Mouse (Mus musculus): ENCODE results near the gene Olfr545. TPM values are rescaled to one million over a fixed set of nuclear protein-coding genes. Genes with fewer than 3 reads are reported as not detected.

The Olfr545 gene
- polyA plus RNA-seq, 1 experiment from 2014 or later = 0.16 TPM

DNA sequence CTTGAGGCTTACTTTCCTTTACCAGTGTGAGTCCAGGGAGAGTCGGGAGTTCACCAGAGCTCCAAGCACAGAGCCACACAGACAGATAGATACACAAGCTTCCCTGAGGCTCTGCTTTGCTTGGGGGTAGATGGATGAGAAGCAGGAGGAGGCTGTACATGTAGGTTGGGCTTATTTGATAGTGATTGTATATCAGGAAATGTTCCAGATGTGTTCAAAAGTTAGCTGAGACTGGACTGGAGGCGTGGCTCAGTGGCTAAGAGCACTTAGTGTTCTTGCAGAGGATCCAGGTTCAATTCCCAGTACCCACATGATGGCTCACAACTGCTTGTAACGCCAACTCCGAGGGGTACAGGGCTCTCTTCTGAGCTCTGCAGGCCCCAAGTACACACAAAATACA is 20.9 kb downstream of the Olfr545 start:
- WGBS = 86% methylated on average over 4 of the region's 4 CpGs
- Histone ChIP-seq H3K27me3 (no peaks in the 10 kb centered on the region), H3K9ac (no peak overlapping the region), H3K36me3 (no peaks in the 10 kb centered on the region), H3K4me3 (replicated peaks) (no peak overlapping the region), H3K4me1 (peaks cover 4% of the 10 kb centered on the region; the same call in 1 of the 2 replicates), H3K27ac (no peak overlapping the region), H3K9me3 (replicated peaks) (no peaks in the 10 kb centered on the region), H3K4me2 (no peak overlapping the region)
- no peak for ATAC-seq (replicated peaks; ENCODE audit: low FRiP score)

DNA sequence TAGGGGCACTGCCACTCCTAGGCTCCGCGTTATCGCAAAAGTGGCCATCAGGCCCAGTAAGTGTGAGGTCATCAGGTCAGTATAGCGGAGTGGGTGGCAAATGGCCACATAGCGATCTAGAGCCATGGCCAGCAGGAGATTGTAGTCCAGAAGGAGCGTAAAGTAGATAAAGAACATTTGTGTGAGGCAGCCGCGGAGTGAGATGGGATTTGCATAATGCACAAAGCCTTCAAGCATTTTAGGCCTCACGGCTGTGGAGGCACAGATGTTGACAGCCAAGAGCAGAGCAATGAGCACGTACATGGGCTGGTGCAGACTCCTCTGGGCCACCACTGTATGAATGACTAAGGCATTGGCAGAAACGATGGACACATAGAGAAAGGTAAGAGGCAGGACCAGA is 22.0 kb downstream of the Olfr545 start:
- Histone ChIP-seq H3K27ac (no peak overlapping the region), H3K9ac (no peak overlapping the region), H3K4me2 (no peak overlapping the region), H3K4me1 (peaks cover 4% of the 10 kb centered on the region; the same call in 1 of the 2 replicates), H3K27me3 (no peaks in the 10 kb centered on the region), H3K4me3 (replicated peaks) (no peak overlapping the region), H3K9me3 (replicated peaks) (no peaks in the 10 kb centered on the region), H3K36me3 (no peaks in the 10 kb centered on the region)
- WGBS = 89% methylated on average over 11 of the region's 11 CpGs
- ATAC-seq (replicated peaks; ENCODE audit: low FRiP score) = no peak

GRCm38 (mm10) chr7:102476601-102477000 is 22.8 kb downstream of the Olfr545 start:
- H3K27ac ChIP-seq = no peak overlapping the region
- no peak overlapping the region for H3K4me3 ChIP-seq (replicated peaks)
- peaks cover 4% of the 10 kb centered on the region; the same call in 1 of the 2 replicates for H3K4me1 ChIP-seq
- 94% methylated on average over 5 of the region's 5 CpGs for WGBS
- no peaks in the 10 kb centered on the region for H3K9me3 ChIP-seq (replicated peaks)
- H3K9ac ChIP-seq = no peak overlapping the region
- no peak overlapping the region for H3K4me2 ChIP-seq
- no peak for ATAC-seq (replicated peaks; ENCODE audit: low FRiP score)
- no peaks in the 10 kb centered on the region for H3K36me3 ChIP-seq
- no peaks in the 10 kb centered on the region for H3K27me3 ChIP-seq

DNA sequence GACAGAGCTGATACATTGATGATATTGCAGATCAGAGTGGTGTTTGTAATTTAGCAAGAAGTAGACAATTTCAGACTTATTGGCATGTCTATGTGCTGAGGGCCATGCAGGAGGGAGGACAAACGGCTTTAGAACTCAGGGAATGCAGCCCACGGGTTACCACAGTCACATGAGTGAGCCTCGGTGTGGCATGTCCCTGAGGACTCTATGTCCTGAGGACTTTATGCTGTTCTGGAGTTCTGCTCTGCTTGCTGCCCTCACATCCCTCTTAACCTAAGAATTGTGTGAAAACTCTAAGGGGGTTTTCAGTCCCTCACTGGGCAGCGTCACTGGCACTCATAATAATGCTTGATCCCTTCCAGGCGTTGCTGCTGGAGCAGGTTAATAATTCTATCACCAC is 26.7 kb downstream of the Olfr545 start:
- Histone ChIP-seq H3K9me3 (replicated peaks) (no peaks in the 10 kb centered on the region), H3K36me3 (peaks cover 27% of the 10 kb centered on the region), H3K27ac (no peak overlapping the region), H3K4me3 (replicated peaks) (no peak overlapping the region), H3K4me2 (no peak overlapping the region), H3K9ac (no peak overlapping the region), H3K27me3 (no peaks in the 10 kb centered on the region), H3K4me1 (no peaks in the 10 kb centered on the region)
- 49% methylated on average over 5 of the region's 5 CpGs for WGBS
- ATAC-seq (replicated peaks; ENCODE audit: low FRiP score) = no peak

GRCm38 (mm10) chr7:102467566-102467965 is 31.8 kb downstream of the Olfr545 start:
- peaks cover 77% of the 10 kb centered on the region for H3K36me3 ChIP-seq
- ATAC-seq (replicated peaks; ENCODE audit: low FRiP score) = no peak
- 92% methylated on average over 8 of the region's 8 CpGs for WGBS
- no peak overlapping the region for H3K9ac ChIP-seq
- no peaks in the 10 kb centered on the region for H3K9me3 ChIP-seq (replicated peaks)
- H3K27me3 ChIP-seq = no peaks in the 10 kb centered on the region
- H3K4me1 ChIP-seq = no peaks in the 10 kb centered on the region
- H3K4me2 ChIP-seq = no peak overlapping the region
- no peak overlapping the region for H3K4me3 ChIP-seq (replicated peaks)
- no peak overlapping the region for H3K27ac ChIP-seq

- H3K4me2 ChIP-seq = no peak overlapping the region
- WGBS = 84% methylated on average over 5 of the region's 5 CpGs
- H3K27ac ChIP-seq = no peak overlapping the region
- no peak overlapping the region for H3K9ac ChIP-seq
- no peaks in the 10 kb centered on the region for H3K4me1 ChIP-seq
- H3K27me3 ChIP-seq = no peaks in the 10 kb centered on the region
- no peaks in the 10 kb centered on the region for H3K9me3 ChIP-seq (replicated peaks)
- H3K4me3 ChIP-seq (replicated peaks) = no peak overlapping the region
- ATAC-seq (replicated peaks; ENCODE audit: low FRiP score) = no peak
- peaks cover 93% of the 10 kb centered on the region for H3K36me3 ChIP-seq
These were observed 40.6 kb downstream of the Olfr545 start for GRCm38 (mm10) chr7:102458618-102459380.

GRCm38 (mm10) chr7:102446438-102446837 is 52.9 kb downstream of the Olfr545 start:
- no peak overlapping the region for H3K4me3 ChIP-seq (replicated peaks)
- H3K9ac ChIP-seq = no peak overlapping the region
- H3K4me1 ChIP-seq = peaks cover 20% of the 10 kb centered on the region
- H3K27ac ChIP-seq = no peak overlapping the region
- H3K4me2 ChIP-seq = no peak overlapping the region
- no peak for ATAC-seq (replicated peaks; ENCODE audit: low FRiP score)
- H3K36me3 ChIP-seq = peaks cover 64% of the 10 kb centered on the region
- no peaks in the 10 kb centered on the region for H3K9me3 ChIP-seq (replicated peaks)
- no peaks in the 10 kb centered on the region for H3K27me3 ChIP-seq
- WGBS = 66% methylated on average over 9 of the region's 9 CpGs

DNA sequence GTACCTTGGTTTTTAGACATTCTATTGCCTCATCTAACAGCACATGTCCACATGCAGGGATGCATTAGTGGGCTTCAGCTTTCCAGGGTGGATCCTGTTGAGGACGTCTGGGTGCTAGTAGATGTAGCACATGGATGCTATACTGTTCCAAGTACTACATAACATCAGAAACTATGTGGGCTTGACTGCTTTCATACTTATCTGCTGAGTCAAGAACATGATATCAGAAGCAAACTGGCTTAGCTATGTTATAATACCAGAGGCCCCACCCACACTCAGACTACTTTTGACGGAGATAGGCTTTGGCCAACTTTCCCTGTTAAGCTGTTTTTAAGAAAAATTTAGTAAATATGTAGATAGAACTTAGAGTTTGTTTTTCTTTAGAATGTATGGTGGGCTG is 55.1 kb downstream of the Olfr545 start:
- ATAC-seq (replicated peaks; ENCODE audit: low FRiP score) = no peak
- H3K9me3 ChIP-seq (replicated peaks) = no peaks in the 10 kb centered on the region
- H3K27me3 ChIP-seq = 0 out of 2 replicates have a peak, but pooled peaks cover 3% of the 10 kb centered on the region
- no peak overlapping the region for H3K27ac ChIP-seq
- H3K36me3 ChIP-seq = peaks cover 44% of the 10 kb centered on the region
- peaks cover 20% of the 10 kb centered on the region for H3K4me1 ChIP-seq
- no peak overlapping the region for H3K4me3 ChIP-seq (replicated peaks)
- 76% methylated on average over 2 of the region's 2 CpGs for WGBS
- H3K9ac ChIP-seq = no peak overlapping the region
- peak overlapping the region; percentile 1; the same call in 1 of the 2 replicates for H3K4me2 ChIP-seq

DNA sequence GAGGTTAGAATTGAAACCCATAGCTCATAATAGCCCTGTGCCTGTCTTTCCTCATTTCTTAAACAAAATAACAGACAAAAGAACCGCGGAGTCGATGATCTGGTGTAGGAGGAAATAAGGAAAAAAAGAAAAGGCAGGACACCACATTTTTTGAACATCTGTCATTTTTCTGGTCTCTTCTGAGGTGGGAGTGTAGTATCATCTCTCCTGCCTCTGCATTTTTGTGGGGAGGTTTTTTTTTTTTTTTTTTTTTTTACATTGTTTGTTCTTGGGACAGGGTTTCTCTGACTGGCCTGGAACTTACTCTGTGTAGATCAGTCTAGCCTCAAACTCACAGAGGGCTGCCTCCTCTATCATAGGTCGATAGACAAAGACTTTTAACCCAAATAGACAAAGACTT is 56.9 kb downstream of the Olfr545 start:
- Histone ChIP-seq H3K27ac (peak overlapping the region; percentile 92), H3K4me2 (peak overlapping the region; percentile 61), H3K27me3 (peaks cover 10% of the 10 kb centered on the region; the same call in 1 of the 2 replicates), H3K9ac (peak overlapping the region; percentile 74), H3K4me1 (peaks cover 20% of the 10 kb centered on the region), H3K36me3 (peaks cover 29% of the 10 kb centered on the region), H3K9me3 (replicated peaks) (no peaks in the 10 kb centered on the region), H3K4me3 (replicated peaks) (peak overlapping the region; percentile 79)
- no peak for ATAC-seq (replicated peaks; ENCODE audit: low FRiP score)
- 0% methylated on average over 4 of the region's 4 CpGs for WGBS

- H3K4me2 ChIP-seq = peak within 1 kb of the TSS; percentile 61
- H3K4me1 ChIP-seq = peaks cover 20% of the 10 kb centered on the region
- H3K27ac ChIP-seq = peak within 1 kb of the TSS; percentile 92
- no peaks in the 10 kb centered on the region for H3K9me3 ChIP-seq (replicated peaks)
- peak within 1 kb of the TSS; percentile 74 for H3K9ac ChIP-seq
- peak within 1 kb of the TSS; percentile 79 for H3K4me3 ChIP-seq (replicated peaks)
- under 1% methylated on average over 54 of the region's 56 CpGs for WGBS
- peak; percentile 98 for ATAC-seq (replicated peaks; ENCODE audit: low FRiP score)
- peaks cover 16% of the 10 kb centered on the region; the same call in 1 of the 2 replicates for H3K27me3 ChIP-seq
- H3K36me3 ChIP-seq = peaks cover 24% of the 10 kb centered on the region
These were observed 57.5 kb downstream of the Olfr545 start, which contains the start of gene Rrm1 for GRCm38 (mm10) chr7:102441657-102442391. Gene Rrm1 (plus strand): TSS chr7:102441695.
